Comparison of ENCODE assay signal across 9 mouse cellular contexts in the genomic region with DNA sequence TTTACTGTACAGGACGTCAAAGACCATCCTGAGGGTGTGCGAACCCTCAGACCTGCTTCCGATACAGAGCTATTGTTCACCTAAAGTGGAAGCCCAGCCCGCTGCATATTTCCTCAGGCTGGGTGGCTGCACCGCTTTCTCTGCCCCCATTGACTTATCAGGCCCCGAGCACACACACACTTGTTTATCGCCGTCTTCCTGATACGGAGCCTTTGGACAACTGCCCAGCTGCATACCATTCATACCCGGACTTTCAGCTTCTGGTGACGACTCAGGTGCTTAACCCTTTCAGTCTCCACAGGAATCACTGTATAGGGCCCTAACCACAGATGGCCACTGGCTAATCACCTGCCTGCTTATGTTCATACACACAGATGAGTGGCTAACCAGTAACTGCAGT.
DNase-seq lines count a peak whose midpoint lies in the region; ATAC-seq and TF ChIP-seq lines count a peak whose summit lies in the region.
"Had no signal": no experiment of that assay in that cellular context is flagged by ENCODE, and none has a peak within 500 bp of the region (broad histone marks: within the 10 kb centered on the region; RNA-seq: fewer than 3 reads in every experiment).

No protein-coding gene starts in this region.

- under 1% methylated on average over 11 of the region's 11 CpGs for WGBS in heart, embryonic 14.5 days
- 35% methylated on average over 11 of the region's 11 CpGs for WGBS in limb, embryonic 10.5 days
- WGBS in midbrain, postnatal 0 days = 27% methylated on average over 11 of the region's 11 CpGs
- 75% methylated on average over 11 of the region's 11 CpGs for WGBS in thymus, adult 2 months

- TF ChIP-seq POLR2A in thymus, adult 2 months (IDR thresholded peaks at IDR 0.05; ENCODE audit: control insufficient read depth, extremely low read depth, insufficient read depth, low read length, poor library complexity) = no peak

- H3K9me3 ChIP-seq in heart, embryonic 14.5 days (ENCODE audit: control insufficient read depth, low read length) = no peaks in the 10 kb centered on the region
- H3K9me3 ChIP-seq in limb, embryonic 10.5 days (replicated peaks) = no peaks in the 10 kb centered on the region
- H3K9me3 ChIP-seq in midbrain, postnatal 0 days (ENCODE audit: low read length) = no peaks in the 10 kb centered on the region

- H3K27ac ChIP-seq in heart, embryonic 14.5 days (replicated peaks in 1 of 2; ENCODE audit: control insufficient read depth in 1 of 2, insufficient read depth in 1 of 2, low read depth in 2 of 2, low read length in 2 of 2) = peak overlapping the region; percentile 73 to 84
- peak overlapping the region; percentile 26 for H3K27ac ChIP-seq in limb, embryonic 10.5 days
- H3K27ac ChIP-seq in midbrain, postnatal 0 days (ENCODE audit: low read depth, low read length) = no peak overlapping the region
- H3K27ac ChIP-seq in thymus, adult 2 months (ENCODE audit: control insufficient read depth, insufficient read depth, low read length) = no peak overlapping the region

- peak; percentile 88 for ATAC-seq in heart, embryonic 14.5 days (ENCODE audit: insufficient number of reproducible peaks, insufficient read depth, low FRiP score, low read depth)
- 0 out of 2 replicates have a peak, but pooled peaks have one; percentile 3 for ATAC-seq in midbrain, postnatal 0 days (ENCODE audit: low FRiP score)

- H3K27me3 ChIP-seq in heart, embryonic 14.5 days (ENCODE audit: control insufficient read depth, insufficient read depth, low read length) = no peaks in the 10 kb centered on the region
- no peaks in the 10 kb centered on the region for H3K27me3 ChIP-seq in limb, embryonic 10.5 days (ENCODE audit: low read depth, poor library complexity, severe bottlenecking)
- H3K27me3 ChIP-seq in midbrain, postnatal 0 days (ENCODE audit: insufficient read depth, low read length) = no peaks in the 10 kb centered on the region
- H3K27me3 ChIP-seq in thymus, adult 2 months (ENCODE audit: control insufficient read depth, insufficient read depth, low read length) = no peaks in the 10 kb centered on the region

- H3K36me3 ChIP-seq in heart, embryonic 14.5 days (ENCODE audit: control insufficient read depth, insufficient read depth, low read length) = no peaks in the 10 kb centered on the region
- peaks cover 32% of the 10 kb centered on the region for H3K36me3 ChIP-seq in limb, embryonic 10.5 days
- no peaks in the 10 kb centered on the region for H3K36me3 ChIP-seq in midbrain, postnatal 0 days (ENCODE audit: insufficient read depth, low read length)
- H3K36me3 ChIP-seq in thymus, adult 2 months (ENCODE audit: control insufficient read depth, insufficient read depth, low read length) = no peaks in the 10 kb centered on the region

- peak overlapping the region; percentile 23; the same call in 1 of the 2 replicates for H3K9ac ChIP-seq in heart, embryonic 14.5 days (ENCODE audit: low read length)
- H3K9ac ChIP-seq in midbrain, postnatal 0 days (replicated peaks; ENCODE audit: low read length, poor library complexity, severe bottlenecking) = no peak overlapping the region

- no peak overlapping the region for H3K4me3 ChIP-seq in heart, embryonic 14.5 days (ENCODE audit: control insufficient read depth in 1 of 2, insufficient read depth in 1 of 2, low read depth in 1 of 2, low read length in 2 of 2)
- no peak overlapping the region for H3K4me3 ChIP-seq in limb, embryonic 10.5 days
- no peak overlapping the region for H3K4me3 ChIP-seq in midbrain, postnatal 0 days (ENCODE audit: low read depth, low read length)
- H3K4me3 ChIP-seq in thymus, adult 2 months (ENCODE audit: control insufficient read depth, insufficient read depth, low read length) = no peak overlapping the region
- H3K4me3 ChIP-seq: erythroblast, embryonic 14.5 days had no signal

- peak; percentile 64 for DNase-seq in embryo, embryonic 10 days (ENCODE audit: low spot score)
- DNase-seq in embryo, embryonic 11 days = no peak
- DNase-seq in adrenal gland, postnatal 14 days = peak; percentile 66
- no peak for DNase-seq in limb, embryonic 10.5 days (ENCODE audit: low spot score)
- DNase-seq in midbrain, postnatal 0 days (ENCODE audit: low spot score) = no peak
- DNase-seq in right cerebral cortex, postnatal 25 days = no peak
- no peak for DNase-seq in thymus, adult 2 months

- peaks cover 21 to 36% of the 10 kb centered on the region in 2 experiments for H3K4me1 ChIP-seq in heart, embryonic 14.5 days (ENCODE audit: control insufficient read depth in 2 of 2, insufficient read depth in 2 of 2, low read length in 2 of 2)
- H3K4me1 ChIP-seq in limb, embryonic 10.5 days = peaks cover 34% of the 10 kb centered on the region
- no peaks in the 10 kb centered on the region for H3K4me1 ChIP-seq in midbrain, postnatal 0 days (ENCODE audit: insufficient read depth, low read length)
- H3K4me1 ChIP-seq in thymus, adult 2 months (replicated peaks; ENCODE audit: control insufficient read depth, insufficient read depth, low read length) = peaks cover 3% of the 10 kb centered on the region

- TF ChIP-seq CTCF in midbrain, postnatal 0 days (IDR thresholded peaks at IDR 0.05) = no peak
- no peak for TF ChIP-seq CTCF in thymus, adult 2 months (IDR thresholded peaks at IDR 0.05; ENCODE audit: borderline replicate concordance, control insufficient read depth, extremely low read depth, insufficient read depth, low read length, poor library complexity)

- peak overlapping the region; percentile 26 for H3K4me2 ChIP-seq in heart, embryonic 14.5 days (ENCODE audit: low read length)
- no peak overlapping the region for H3K4me2 ChIP-seq in midbrain, postnatal 0 days (ENCODE audit: low read depth, low read length, poor library complexity, severe bottlenecking)

Comparison
In these comparisons a context has a peak if more than half of its experiments do, and no peak if none do; other contexts are left out.
1. DNase-seq: peak in embryo, embryonic 10 days (single experiment) and adrenal gland, postnatal 14 days (single experiment); none in embryo, embryonic 11 days (single experiment), limb, embryonic 10.5 days (single experiment), midbrain, postnatal 0 days (single experiment), right cerebral cortex, postnatal 25 days (single experiment) and thymus, adult 2 months (single experiment).
2. H3K27ac ChIP-seq: peak in heart, embryonic 14.5 days (2 of 2) and limb, embryonic 10.5 days (single experiment); none in midbrain, postnatal 0 days (single experiment) and thymus, adult 2 months (single experiment).